Mouse (Mus musculus) midbrain, embryonic 16.5 days (tissue): Measurements from ENCODE around the gene Cpe. TPM values are rescaled to one million over a fixed set of nuclear protein-coding genes. Genes with fewer than 3 reads are reported as not detected.

Source experiments
- ATAC-seq: fragments of 200-750 bp; cut with Nextera tagmentation; 2 replicates; pipeline ENCODE4 v1.8.0; 2017; ENCODE audit warnings: moderate TSS enrichment
- H3K27ac ChIP-seq: fragments of 300-500 bp; sonication (generic); 2 replicates; pipeline ENCODE4 v1.5.1; 2014; ENCODE audit warnings: mild to moderate bottlenecking, low read length, mixed read lengths
- H3K27me3 ChIP-seq: fragments of 300-500 bp; sonication (generic); 2 replicates; pipeline ENCODE4 v1.6.1; 2014; ENCODE audit warnings: low read depth, low read length, mixed read lengths; ENCODE audit not compliant: control insufficient read depth, insufficient read depth
- H3K36me3 ChIP-seq: fragments of 300-500 bp; sonication (generic); 2 replicates; pipeline ENCODE4 v1.6.1; 2014; ENCODE audit warnings: mild to moderate bottlenecking, low read length, moderate library complexity, mixed read lengths; ENCODE audit not compliant: control insufficient read depth, insufficient read depth
- H3K4me1 ChIP-seq: fragments of 300-500 bp; sonication (generic); 2 replicates; pipeline ENCODE4 v1.6.1; 2014; ENCODE audit warnings: mild to moderate bottlenecking, low read length, mixed read lengths; ENCODE audit not compliant: control insufficient read depth, insufficient read depth
- H3K4me2 ChIP-seq: fragments of 300-500 bp; sonication (generic); 2 replicates; pipeline ENCODE4 v1.6.1; 2014; ENCODE audit warnings: mild to moderate bottlenecking, low read length, mixed read lengths
- H3K4me3 ChIP-seq: fragments of 300-500 bp; sonication (generic); 2 replicates; pipeline ENCODE4 v1.5.1; 2014; ENCODE audit warnings: low read depth, mild to moderate bottlenecking, low read length, moderate library complexity, mixed read lengths
- H3K9ac ChIP-seq: fragments of 300-500 bp; sonication (generic); 2 replicates; pipeline ENCODE4 v1.6.1; 2014; ENCODE audit warnings: low read depth, low read length, mixed read lengths
- H3K9me3 ChIP-seq: fragments of 300-500 bp; sonication (generic); replicated peaks from 2 replicates; pipeline ENCODE4 v1.6.1; 2014; ENCODE audit warnings: mild to moderate bottlenecking, low read length, mixed read lengths; ENCODE audit not compliant: control insufficient read depth, poor library complexity, severe bottlenecking
- WGBS: fragments of 180-500 bp; shearing (Covaris S2); extraction: QIAGEN DNeasy Blood & Tissue Kit; methylation state at CpG from one replicate; pipeline ENCODE4 v1.1.7; 2014; 5-methylcytosine and 5-hydroxymethylcytosine counted together
- polyA plus RNA-seq: library from polyadenylated mRNA; unstranded; fragments of >200 nt; fragmentation: Nextera tagmentation; extraction: Ambion mirVana; gene quantifications from 2 replicates; pipeline ENCODE4 v1.2.1, GENCODE M21; 2015

The Cpe gene
- polyA plus RNA-seq, 1 experiment from 2014 or later, result 1,054 TPM

DNA sequence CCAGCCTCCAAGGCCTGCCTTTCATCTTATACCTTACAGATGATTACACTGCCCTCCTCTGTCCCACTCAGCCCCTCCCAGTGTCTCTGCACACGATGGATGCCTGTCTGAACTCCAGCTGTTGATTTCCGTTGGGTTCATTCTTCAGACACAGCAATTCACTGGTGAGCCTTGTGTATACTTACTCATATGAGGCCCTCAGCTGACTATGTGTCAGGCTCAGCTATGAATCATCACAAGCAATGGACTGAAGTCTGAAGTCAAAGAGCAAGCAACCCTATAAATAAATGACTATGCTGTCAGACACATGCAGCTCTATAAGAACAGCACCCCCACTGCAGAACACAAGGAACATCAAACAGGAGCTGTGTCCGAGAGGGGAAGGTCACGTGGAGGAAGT is 77.4 kb downstream of the Cpe start:
- no peak overlapping the region for H3K9ac ChIP-seq
- no peaks in the 10 kb centered on the region for H3K9me3 ChIP-seq
- H3K4me2 ChIP-seq, result no peak overlapping the region
- H3K27me3 ChIP-seq, result no peaks in the 10 kb centered on the region
- no peaks in the 10 kb centered on the region; the same call in 1 of the 2 replicates for H3K4me1 ChIP-seq
- no peak for ATAC-seq
- 93% methylated on average over 4 of the region's 4 CpGs for WGBS
- H3K4me3 ChIP-seq, result no peak overlapping the region
- peaks cover 18% of the 10 kb centered on the region for H3K36me3 ChIP-seq
- H3K27ac ChIP-seq, result no peak overlapping the region

DNA sequence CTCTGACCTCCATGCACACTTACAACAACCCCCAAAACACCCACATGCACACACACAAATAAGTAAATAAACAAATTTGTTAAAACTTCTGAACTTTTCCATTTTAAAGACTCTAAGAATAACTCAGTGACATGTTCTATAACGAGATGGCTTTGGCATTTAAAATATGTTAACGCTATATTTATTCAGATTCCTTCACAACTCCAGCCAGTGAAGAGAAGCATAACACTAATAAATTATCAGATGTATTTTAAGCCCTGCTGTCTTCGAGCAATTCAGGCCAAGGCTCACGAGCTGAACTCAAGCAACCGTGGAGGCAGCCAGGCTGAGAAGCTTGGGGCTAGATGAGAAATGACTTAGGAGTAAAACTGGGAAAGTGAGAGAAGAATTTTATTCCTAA is 79.2 kb downstream of the Cpe start:
- Histone ChIP-seq H3K27ac (no peak overlapping the region), H3K4me2 (no peak overlapping the region), H3K4me1 (no peaks in the 10 kb centered on the region), H3K27me3 (no peaks in the 10 kb centered on the region), H3K9ac (no peak overlapping the region), H3K4me3 (no peak overlapping the region), H3K9me3 (no peaks in the 10 kb centered on the region), H3K36me3 (peaks cover 22% of the 10 kb centered on the region)
- ATAC-seq, result no peak
- WGBS, result 77% methylated on average over 5 of the region's 5 CpGs

DNA sequence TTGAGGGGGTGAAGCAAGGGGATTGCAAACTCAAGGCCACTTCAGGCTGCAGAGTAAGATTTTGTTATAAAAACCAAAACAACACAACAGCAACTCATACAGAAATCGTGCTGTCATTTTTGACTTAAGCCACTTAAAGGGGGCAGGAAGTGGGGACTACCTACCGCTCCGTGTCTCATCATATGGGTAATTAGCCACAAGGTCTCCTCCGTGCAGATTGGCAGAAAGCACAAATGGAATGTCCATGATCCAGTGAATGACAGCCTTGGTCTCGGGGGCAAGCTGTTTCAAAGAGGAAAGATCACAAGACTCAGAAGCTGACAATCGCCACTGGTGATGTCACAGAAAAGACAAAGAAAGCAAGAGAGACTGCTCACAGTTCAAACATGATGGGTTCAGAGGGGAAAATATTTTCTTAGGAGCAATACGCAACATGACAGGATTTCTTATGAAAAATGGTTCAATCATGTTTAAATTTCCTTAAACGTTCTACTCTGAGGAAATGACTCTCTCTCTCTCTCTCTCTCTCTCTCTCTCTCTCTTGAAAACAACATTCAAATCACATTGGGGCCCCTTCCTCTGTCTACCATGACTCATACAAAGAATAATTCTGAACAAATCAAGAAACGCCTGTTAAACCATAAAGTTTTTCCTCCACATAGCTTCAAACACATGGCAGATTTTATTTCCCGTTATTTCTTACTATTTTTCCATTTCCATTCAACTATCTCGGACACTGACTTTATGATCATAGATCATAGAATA is 81.5 kb downstream of the Cpe start:
- Histone ChIP-seq H3K9ac (no peak overlapping the region), H3K4me2 (no peak overlapping the region), H3K27me3 (no peaks in the 10 kb centered on the region), H3K4me3 (no peak overlapping the region), H3K4me1 (no peaks in the 10 kb centered on the region), H3K27ac (no peak overlapping the region), H3K9me3 (no peaks in the 10 kb centered on the region), H3K36me3 (peaks cover 29% of the 10 kb centered on the region)
- ATAC-seq, result no peak
- WGBS, result 62% methylated on average over 11 of the region's 11 CpGs

DNA sequence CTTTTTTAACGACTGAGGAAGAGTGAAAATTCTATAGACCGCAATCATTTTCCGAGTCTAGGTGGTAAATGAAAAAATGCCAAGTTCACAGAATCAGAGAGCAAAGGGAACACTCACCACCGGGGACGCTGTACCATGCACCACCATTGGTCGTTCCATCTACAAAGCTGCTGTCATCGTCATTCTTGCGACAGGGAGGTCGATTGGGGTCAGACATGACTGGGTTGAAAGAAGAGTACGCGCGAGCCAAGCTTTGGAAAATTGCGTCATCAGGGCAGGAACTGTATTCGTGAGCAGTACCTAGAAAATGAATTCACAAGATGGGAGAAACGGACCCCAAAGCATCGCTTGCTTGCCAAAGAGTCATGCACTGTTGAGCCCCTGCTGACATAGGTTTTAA is 83.9 kb downstream of the Cpe start:
- no peak overlapping the region for H3K27ac ChIP-seq
- no peaks in the 10 kb centered on the region for H3K27me3 ChIP-seq
- 91% methylated on average over 16 of the region's 16 CpGs for WGBS
- no peak for ATAC-seq
- H3K4me1 ChIP-seq, result no peaks in the 10 kb centered on the region
- H3K36me3 ChIP-seq, result peaks cover 33% of the 10 kb centered on the region
- H3K9ac ChIP-seq, result no peak overlapping the region
- no peak overlapping the region for H3K4me3 ChIP-seq
- no peaks in the 10 kb centered on the region for H3K9me3 ChIP-seq
- no peak overlapping the region for H3K4me2 ChIP-seq

DNA sequence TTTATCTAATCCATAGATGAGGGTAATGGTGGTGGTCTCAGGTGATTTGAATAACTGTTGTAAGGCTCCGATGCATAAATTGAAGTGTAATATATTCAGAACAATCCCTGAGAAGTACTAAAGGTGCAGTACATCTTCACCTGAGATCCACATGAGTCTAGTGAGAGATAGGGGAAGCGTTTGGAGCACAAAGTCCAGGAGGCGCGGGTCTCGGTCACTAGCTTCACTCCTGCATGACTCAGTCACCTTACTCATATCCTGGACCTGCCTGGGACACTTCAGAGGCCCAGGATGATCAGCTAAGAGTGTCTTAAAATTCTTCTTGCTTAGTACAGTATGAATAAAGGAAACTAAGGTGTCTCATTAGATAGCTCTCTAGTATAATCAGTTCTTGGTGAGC is 86.8 kb downstream of the Cpe start:
- H3K4me2 ChIP-seq, result no peak overlapping the region
- ATAC-seq, result no peak
- 94% methylated on average over 5 of the region's 5 CpGs for WGBS
- no peak overlapping the region for H3K4me3 ChIP-seq
- H3K9ac ChIP-seq, result no peak overlapping the region
- peaks cover 40% of the 10 kb centered on the region for H3K36me3 ChIP-seq
- no peaks in the 10 kb centered on the region for H3K4me1 ChIP-seq
- H3K9me3 ChIP-seq, result no peaks in the 10 kb centered on the region
- no peak overlapping the region for H3K27ac ChIP-seq
- H3K27me3 ChIP-seq, result no peaks in the 10 kb centered on the region

DNA sequence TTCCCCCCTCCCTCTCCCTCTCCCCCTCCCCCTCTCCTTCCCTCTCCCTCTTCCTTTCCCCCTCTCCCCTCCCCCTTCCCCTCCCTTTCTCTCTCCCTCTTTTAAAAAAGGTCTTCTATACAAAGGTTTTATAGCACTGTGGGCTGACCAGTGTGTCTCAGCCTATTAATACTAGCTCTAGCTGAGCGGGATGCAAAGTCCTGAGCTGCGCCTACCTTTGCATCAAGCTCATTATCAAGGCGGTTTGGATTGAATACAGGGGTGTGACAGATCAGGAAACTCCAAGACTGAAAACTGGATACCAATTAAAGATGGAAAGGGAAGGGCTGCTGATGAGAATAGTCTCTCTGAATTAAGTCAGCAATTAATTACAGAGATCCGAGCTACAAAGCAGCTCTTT is 94.6 kb downstream of the Cpe start:
- Histone ChIP-seq H3K9me3 (no peaks in the 10 kb centered on the region), H3K4me2 (no peak overlapping the region), H3K4me1 (no peaks in the 10 kb centered on the region), H3K4me3 (no peak overlapping the region), H3K27ac (no peak overlapping the region), H3K27me3 (no peaks in the 10 kb centered on the region), H3K9ac (no peak overlapping the region), H3K36me3 (peaks cover 23% of the 10 kb centered on the region)
- WGBS, result 72% methylated on average over 4 of the region's 4 CpGs
- ATAC-seq, result no peak

DNA sequence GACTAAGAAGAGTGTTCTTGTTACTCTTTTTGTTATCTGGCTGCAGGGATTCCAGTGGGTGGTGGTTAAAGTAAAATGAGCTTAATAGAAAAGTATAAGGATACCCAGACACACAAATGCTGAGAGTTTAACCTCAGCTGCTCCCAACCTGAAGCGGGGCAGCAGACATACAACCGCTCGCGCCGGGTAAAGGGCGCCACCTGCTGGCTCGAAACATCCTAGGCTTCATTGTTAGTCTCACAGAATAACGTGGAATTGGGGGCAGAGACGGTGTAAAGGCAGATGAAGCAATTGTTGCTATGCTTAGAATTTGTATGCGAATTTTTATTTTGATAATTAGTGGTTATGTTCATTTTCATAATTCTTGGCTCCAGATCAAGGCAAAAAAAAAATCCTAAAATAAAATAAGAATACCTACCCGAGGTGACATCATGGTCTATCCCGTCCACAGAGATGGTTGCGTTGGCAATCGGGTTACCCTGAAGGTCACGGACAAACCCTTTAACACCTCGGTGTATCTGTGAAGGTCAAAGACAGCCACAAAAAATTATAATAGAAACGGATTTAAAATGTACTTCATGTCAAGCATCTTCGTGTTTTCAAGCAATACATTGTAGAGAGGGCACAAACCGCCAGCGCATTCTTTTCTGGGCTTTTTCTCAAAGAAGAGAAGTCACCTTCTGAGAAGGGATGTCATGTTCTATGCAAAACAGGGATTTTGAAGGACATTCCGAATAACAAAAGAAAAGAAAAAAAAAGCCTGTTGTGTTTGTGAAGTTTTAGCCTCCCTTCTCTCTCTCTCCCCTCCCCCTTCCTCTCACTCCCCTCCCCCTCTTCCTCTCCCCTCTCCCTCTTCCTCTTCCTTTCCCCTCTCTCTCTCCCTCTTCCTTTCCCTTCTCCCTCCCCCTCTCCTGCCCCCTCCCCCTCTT is 95.5 kb downstream of the Cpe start:
- no peaks in the 10 kb centered on the region for H3K4me1 ChIP-seq
- no peak overlapping the region for H3K4me2 ChIP-seq
- no peak overlapping the region for H3K4me3 ChIP-seq
- H3K9me3 ChIP-seq, result no peaks in the 10 kb centered on the region
- H3K27me3 ChIP-seq, result no peaks in the 10 kb centered on the region
- H3K36me3 ChIP-seq, result peaks cover 17% of the 10 kb centered on the region
- 41% methylated on average over 21 of the region's 21 CpGs for WGBS
- ATAC-seq, result peak; percentile 83
- no peak overlapping the region for H3K27ac ChIP-seq
- no peak overlapping the region for H3K9ac ChIP-seq

DNA sequence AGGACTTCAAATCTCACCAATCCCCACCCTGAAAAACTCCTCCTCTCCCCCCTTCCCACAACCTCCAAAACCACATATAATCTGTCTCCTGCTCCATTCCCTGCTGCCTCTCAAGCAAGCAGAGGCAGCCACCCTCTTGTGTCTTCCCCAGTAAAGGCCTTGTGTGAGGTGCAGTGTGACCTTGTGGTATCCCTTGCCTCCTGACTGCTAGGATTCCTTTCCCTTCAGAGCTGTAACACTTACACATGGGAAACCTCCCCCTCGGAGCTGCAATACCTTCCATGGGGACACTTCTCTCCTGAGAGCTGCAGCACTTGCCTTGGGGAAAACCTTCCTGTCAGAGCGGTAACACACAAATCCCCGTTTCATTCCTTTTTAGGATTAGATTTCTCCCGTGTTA is 96.5 kb downstream of the Cpe start:
- no peak overlapping the region for H3K9ac ChIP-seq
- 76% methylated on average over 4 of the region's 4 CpGs for whole genome bisulfite sequencing
- H3K27ac ChIP-seq, result no peak overlapping the region
- H3K36me3 ChIP-seq, result peaks cover 17% of the 10 kb centered on the region
- no peak for ATAC-seq
- H3K27me3 ChIP-seq, result no peaks in the 10 kb centered on the region
- H3K4me2 ChIP-seq, result no peak overlapping the region
- H3K9me3 ChIP-seq, result no peaks in the 10 kb centered on the region
- no peak overlapping the region for H3K4me3 ChIP-seq
- H3K4me1 ChIP-seq, result no peaks in the 10 kb centered on the region

DNA sequence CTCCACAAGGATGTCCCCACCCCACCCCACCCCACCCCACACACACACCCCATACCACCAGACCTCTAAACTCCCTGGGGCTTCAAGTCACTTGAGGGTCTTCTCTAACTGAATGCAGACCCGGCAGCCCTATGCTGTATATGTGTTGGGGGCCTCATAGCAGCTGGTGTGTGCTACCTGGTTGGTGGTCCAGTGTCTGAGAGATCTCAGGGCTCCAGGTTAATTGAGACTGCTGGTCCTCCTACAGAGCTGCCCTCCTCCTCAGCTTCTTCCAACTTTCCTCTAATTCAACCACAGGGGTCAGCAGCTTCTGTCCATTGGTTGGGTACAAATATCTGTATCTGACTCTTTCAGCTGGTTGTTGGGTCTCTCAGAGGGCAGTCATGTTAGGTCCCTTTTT is 102.4 kb downstream of the Cpe start:
- WGBS, result 100% methylated on average over 1 of the region's 1 CpGs

More for the DNA sequence above, 102.4 kb downstream of the Cpe start:
- ATAC-seq, result no peak
- H3K27me3 ChIP-seq, result no peaks in the 10 kb centered on the region
- no peak overlapping the region for H3K4me2 ChIP-seq
- no peaks in the 10 kb centered on the region for H3K4me1 ChIP-seq
- H3K4me3 ChIP-seq, result no peak overlapping the region
- no peak overlapping the region for H3K27ac ChIP-seq
- H3K9me3 ChIP-seq, result no peaks in the 10 kb centered on the region
- peaks cover 14% of the 10 kb centered on the region for H3K36me3 ChIP-seq
- H3K9ac ChIP-seq, result no peak overlapping the region
